Mouse (Mus musculus) telencephalon, adult 2 months (tissue): Measurements from ENCODE around the gene Tub.

ENCODE experiments used
- DNase-seq: peaks from one replicate; pipeline ENCODE4 v3.0.0-alpha.2; 2011; ENCODE audit warnings: low read depth, low spot score

Gene Tub

GRCm38 (mm10) chr7:109029961-109030465 lies 79.9 kb downstream of the Tub start:
- DNase-seq, result no peak

GRCm38 (mm10) chr7:109031331-109031730 lies 81.2 kb downstream of the Tub start:
- DNase-seq, result no peak

GRCm38 (mm10) chr7:109032054-109032453 lies 81.9 kb downstream of the Tub start:
- no peak for DNase-seq

GRCm38 (mm10) chr7:109038121-109038735 lies 88.1 kb downstream of the Tub start:
- DNase-seq, result no peak

- DNase-seq, result no peak
Measured at GRCm38 (mm10) chr7:109038987-109039386, 88.8 kb downstream of the Tub start.

GRCm38 (mm10) chr7:109039445-109039844 lies 89.3 kb downstream of the Tub start:
- DNase-seq, result peak; percentile 72

GRCm38 (mm10) chr7:109045876-109046275 lies 95.7 kb downstream of the Tub start:
- DNase-seq, result no peak

GRCm38 (mm10) chr7:109050831-109051230 lies 100.7 kb downstream of the Tub start:
- DNase-seq, result no peak

- no peak for DNase-seq
Measured at GRCm38 (mm10) chr7:109059536-109059935, 109.4 kb downstream of the Tub start.

GRCm38 (mm10) chr7:109069641-109070040 lies 119.5 kb downstream of the Tub start:
- DNase-seq, result no peak

GRCm38 (mm10) chr7:109072326-109072725 lies 122.2 kb downstream of the Tub start:
- no peak for DNase-seq

GRCm38 (mm10) chr7:109082269-109083112 lies 132.4 kb downstream of the Tub start:
- no peak for DNase-seq

- DNase-seq, result peak; percentile 81
Measured at GRCm38 (mm10) chr7:109083113-109083812, 133.1 kb downstream of the Tub start, which contains the start of gene Ric3. Gene Ric3 (minus strand): TSS chr7:109083331.

GRCm38 (mm10) chr7:109083813-109084184 lies 133.7 kb downstream of the Tub start:
- no peak for DNase-seq
